Mouse (Mus musculus) retina, embryonic 14.5 days (tissue): ENCODE results near the gene Ifna11.

ENCODE experiments used
- DNase-seq: peaks from one replicate; pipeline ENCODE4 v3.0.0-alpha.2; 2015; ENCODE audit warnings: low spot score

The Ifna11 gene

DNA sequence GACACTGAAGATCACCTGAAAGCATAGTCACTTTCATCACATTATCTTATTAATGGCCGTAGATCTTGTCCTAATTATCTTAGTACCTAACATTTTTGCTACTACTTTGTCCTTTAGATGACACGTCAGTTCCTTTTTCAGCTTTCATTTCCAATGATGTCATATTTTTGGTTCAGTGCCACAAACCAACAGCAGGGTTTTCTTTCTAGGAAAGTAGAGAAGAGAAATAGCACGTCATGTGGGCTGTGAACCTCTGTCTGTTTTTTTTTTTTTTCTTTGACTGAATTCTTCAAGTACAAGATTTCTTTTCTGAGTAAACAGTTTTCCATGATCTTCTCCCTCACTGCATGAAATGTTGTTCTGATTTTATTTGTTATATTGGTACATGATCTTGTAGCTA lies 20.3 kb downstream of the Ifna11 start:
- DNase-seq, result no peak

DNA sequence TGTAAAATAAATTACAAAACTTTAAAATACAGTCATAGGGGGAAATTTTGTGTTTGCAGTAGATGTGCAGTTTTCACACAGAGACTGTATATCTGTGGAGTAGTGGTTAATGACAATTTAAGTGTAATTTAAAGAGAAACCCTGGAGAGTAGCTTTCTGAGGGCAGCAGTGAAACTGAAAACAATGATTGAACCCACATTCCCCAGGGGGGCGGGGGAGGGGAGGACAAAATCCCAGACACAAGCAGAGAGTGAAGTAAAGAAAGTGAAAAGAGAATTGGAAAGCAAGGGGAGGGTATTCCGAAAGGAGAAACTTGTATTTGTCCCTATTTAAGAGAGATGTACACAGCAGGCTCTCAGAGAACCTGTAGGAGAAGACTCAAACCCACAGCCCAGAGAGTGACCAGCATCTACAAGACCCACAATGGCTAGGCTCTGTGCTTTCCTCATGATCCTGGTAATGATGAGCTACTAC lies 21.7 kb downstream of the Ifna11 start, which contains the start of gene Ifna4:
Gene Ifna4 (plus strand): TSS at position 424 of the 474 bp plus-strand sequence.
- no peak for DNase-seq

DNA sequence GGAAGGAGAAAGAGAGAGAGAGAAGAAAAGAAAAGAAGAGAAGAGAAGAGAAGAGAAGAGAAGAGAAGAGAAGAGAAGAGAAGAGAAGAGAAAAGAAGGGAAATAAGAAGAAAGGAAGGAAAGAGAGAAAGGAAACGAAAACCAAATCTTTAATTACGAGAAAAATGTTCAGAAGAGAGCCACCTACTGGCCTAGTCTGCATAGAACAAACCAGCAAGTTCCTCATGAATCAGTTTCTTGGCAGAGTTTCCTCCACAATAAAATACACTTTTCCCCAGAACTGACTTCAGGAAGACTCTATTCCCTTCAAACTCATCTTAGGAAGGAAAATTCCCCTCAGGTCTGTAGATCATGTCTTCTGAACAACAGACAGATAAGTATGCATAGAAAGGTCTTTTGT lies 25.6 kb downstream of the Ifna11 start:
- no peak for DNase-seq

DNA sequence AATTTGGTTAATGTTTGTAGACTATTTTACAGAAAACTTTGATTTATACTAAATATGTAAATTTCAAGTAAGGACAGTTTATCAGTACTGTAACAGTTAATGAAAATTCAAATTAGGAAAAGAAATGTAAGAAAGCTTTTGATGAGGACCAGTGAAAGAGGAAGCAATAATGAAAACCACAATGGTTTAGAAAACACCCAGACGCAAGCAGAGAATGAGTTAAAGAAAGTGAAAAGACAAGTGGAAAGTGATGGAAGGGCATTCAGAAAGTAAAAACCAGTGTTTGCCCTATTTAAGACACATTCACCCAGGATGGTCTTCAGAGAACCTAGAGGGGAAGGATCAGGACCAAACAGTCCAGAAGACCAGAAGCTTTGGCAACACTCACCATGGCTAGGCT lies 29.9 kb downstream of the Ifna11 start, which contains the start of gene Ifna1:
Gene Ifna1 (plus strand): TSS at position 390 of the 400 bp plus-strand sequence.
- no peak for DNase-seq

DNA sequence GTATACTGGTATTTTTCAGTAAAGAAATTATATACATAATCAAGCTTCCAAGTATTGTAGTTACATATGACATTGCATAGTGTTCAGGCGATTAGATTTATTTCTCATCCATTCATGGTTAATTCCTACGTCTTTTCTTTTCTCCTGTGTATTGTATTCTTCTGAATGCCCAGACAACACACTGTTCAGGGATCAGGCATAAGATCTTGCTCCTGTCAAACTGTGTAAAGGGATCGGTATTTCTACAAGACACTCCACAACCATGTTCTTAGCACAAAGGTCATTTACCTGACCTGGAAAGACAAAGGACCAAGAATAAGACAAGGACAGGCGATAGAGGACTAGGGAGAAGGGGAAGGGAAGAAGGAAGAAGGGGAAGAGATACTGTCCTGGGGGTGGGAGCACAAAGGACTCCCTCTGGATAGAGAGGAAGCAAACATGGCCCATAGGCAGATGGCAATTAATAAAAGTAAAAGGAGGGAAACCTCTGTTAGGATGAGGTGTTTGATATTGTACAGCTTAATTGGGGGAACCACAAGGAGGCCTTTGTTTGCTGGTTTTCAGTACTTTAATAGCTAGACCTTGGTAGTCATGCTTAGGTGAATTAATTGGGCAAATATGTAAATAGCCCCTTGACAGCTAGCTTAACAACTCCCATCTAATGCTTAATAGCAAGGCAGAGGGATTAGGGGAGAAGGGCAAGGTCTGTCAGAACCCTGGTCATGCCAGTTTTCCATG lies 31.4 kb downstream of the Ifna11 start:
- DNase-seq, result no peak

DNA sequence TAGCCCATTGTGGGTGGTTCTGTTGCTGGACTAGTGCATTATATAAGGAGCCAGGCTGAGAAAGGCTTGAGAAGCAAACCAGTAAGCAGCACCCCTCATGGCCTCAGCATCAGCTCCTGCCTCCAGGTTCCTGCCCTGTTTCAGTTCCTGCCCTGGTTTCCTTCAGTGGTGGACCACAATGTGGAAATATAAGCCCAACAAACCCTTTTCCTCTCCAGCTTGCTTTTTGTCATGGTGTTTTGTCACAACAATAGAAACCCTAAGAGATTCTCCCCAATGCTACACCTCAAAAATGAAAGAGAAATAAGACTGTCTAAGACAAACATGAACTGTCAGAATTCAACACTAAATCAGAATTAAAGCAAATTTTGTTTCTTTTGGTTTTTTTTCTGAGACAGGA lies 39.5 kb downstream of the Ifna11 start:
- no peak for DNase-seq

DNA sequence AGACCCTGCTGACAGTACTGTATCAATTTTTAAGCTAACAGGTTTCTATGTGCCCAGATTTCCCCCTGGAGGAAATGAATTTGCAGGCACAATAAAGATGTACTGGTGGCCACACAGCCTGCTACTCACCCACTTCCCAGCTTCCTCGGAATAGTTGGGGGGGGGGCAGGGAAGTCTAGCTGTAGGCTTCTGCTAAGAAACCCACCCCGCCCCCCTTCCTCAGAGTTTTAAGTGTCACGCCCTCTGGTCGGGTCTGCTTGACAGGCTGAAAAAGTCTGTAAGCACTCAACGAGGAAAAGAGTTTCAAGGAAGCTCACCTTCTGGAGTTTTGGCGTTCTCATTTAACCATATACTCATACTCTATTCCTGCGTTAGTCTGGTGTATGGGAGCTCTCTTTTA lies 43.5 kb downstream of the Ifna11 start:
- DNase-seq, result no peak

DNA sequence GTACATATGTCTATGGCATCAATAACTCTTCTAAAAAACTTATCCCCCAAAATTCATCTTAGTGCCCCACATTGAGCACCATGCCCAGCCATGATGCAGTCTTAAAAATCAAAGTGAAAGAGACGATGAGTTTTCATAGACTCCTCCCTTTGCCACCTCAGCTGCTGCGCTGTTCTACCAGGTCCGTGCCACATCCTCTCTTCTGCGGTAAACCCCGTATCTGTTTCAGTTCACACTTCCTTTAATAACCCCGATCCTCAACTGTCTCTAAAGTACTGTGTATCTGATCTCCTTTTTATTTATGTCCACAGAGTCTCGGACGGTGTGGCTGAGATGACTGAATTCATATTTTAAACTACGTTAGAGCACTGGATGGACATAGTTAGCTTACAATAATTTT lies 44.8 kb downstream of the Ifna11 start:
- no peak for DNase-seq

DNA sequence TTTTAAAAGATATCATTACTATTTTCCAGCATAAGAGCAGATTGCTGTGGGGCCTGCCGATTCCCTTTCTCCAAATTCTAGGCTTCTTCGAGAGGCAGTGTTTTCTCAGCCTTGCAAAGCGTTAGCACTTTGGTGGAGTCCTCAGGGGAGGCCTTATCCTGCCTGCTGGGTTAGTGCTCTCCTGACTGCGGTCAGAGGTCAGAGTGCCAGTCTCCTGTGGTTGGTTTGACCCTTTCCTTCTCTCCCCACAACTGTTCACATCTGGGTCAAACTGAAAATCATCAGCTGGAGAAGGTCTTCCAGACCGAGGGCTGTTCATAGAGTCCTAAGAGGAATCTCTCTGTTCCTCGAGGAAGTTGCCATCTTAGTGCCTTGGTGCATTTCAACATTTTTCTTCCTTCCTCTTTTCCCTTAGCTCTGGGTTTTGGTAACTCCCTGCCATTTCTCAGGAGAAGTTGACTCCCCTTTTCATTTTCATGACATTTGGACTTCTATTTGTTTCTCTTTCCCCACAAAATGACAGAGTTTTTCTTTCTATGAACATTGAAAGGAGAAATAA lies 45.3 kb downstream of the Ifna11 start:
- no peak for DNase-seq

DNA sequence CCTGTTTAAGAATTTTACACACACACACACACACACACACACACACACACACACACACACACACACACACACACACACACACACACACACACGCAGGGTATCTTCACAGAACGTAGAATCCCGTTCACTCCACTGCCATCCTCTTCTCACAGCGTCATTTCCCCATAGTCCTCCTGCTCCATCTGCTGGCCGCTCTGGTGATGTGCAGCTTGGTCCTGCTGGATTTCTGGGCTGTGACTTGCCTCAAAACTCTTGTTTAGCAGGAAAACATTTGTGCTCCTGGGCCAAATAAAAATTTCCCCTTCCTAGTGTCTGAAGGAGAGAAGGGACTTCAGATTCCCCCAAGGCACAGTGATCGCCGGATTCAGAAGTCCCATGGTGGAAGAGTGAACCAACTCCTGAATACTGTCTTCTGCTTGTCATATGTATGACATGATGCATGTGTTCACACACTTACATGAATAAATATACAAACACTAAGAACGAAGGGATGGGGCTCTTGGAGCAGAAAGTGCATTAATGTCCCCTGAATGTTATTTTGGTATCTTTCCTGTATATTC lies 47.7 kb downstream of the Ifna11 start:
- DNase-seq, result peak; percentile 90

DNA sequence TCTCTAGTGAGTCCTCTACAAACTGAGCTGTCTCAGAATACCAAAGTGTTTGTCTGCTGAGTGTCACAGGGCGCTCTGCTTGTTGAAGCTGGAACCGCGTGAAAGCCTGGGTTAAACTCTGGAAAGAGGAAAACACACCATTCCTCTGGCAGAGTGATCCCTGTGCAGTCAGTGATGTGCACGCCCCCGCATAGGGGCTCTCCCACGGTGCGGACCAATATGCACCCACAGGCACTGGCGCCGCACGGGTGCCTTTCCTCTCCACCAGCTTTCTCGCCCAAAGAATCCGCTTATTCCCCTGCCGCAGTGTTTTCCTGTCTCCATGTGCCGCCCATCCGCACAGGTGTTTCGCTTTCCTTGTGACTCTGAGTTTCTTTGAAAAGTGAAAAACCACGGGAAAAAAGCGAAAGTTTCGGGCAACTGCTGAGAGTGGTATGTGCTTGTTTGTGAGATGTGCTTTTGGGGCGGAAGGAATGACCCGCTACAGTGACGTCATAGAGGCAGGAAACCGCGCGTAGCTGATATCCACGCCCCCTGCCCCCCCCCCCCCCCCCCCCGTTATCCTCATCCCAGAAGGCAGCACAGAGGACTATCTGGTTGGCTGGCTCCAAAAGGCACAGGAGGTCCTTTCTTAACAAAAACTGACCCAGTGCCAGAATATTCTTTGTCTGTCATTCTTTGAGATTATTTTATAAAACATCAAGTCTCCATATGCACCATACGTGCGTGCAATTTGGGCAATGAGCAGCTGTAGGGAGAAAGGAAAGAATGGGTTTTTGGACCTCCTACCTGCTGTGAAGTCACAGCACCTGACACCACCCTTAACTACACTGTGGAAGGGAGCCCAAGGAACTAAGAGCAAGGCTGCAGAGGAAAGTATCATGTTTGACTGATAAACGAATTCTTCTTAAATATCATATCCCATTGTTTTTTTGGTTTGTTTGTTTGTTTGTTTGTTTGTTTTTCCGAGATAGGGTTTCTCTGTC lies 48.5 kb downstream of the Ifna11 start:
- DNase-seq, result peak; percentile 62
